Mouse (Mus musculus): Measurements from ENCODE around the gene Jaml. TPM values are rescaled to one million over a fixed set of nuclear protein-coding genes. Genes with fewer than 3 reads are reported as not detected.

Gene Jaml
- total RNA-seq, 2 experiments from 2014 or later: 0.35 to 1.3 TPM

Other genes starting within 250 kb of the Jaml start
- gene Kmt2a, start 197.9 kb upstream of the Jaml start, total RNA-seq (2021): 10 to 100 TPM; 84.1 to 88.1 TPM
- gene Atp5l, start 158.4 kb upstream of the Jaml start, total RNA-seq (2021): 100 to 1,000 TPM; 316 to 362 TPM
- gene Ube4a, start 113.6 kb upstream of the Jaml start, total RNA-seq (2021): 10 to 100 TPM; 66.7 to 69.0 TPM
- not detected for gene Cd3g, start 98.8 kb upstream of the Jaml start, total RNA-seq (2021)
- not detected for gene Cd3d, start 97.4 kb upstream of the Jaml start, total RNA-seq (2021)
- not detected for gene Cd3e, start 69.6 kb upstream of the Jaml start, total RNA-seq (2021)
- gene Mpzl2, start 39.4 kb upstream of the Jaml start, total RNA-seq (2021): 1 to 10 TPM; 1.9 TPM
- gene Mpzl3, start 24.0 kb upstream of the Jaml start, total RNA-seq (2021): 1 to 10 TPM; 4.5 to 5.2 TPM
- 100 to 1,000 TPM; 267 to 274 TPM for gene Scn2b, start 38.6 kb downstream of the Jaml start, total RNA-seq (2021)
- 10 to 100 TPM; 87.0 to 91.4 TPM for gene Scn4b, start 59.2 kb downstream of the Jaml start, total RNA-seq (2021)
- 1 to 10 TPM in 1 of 2 experiments, under 1 TPM in 1; 0.84 to 1.3 TPM for gene BC049352, start 102.8 kb downstream of the Jaml start, total RNA-seq (2021)
- under 1 TPM in 1 of 2 experiments, not detected in 1; 0.28 TPM for gene Tmprss4, start 124.9 kb downstream of the Jaml start, total RNA-seq (2021)
- gene Il10ra, start 190.0 kb downstream of the Jaml start, total RNA-seq (2021): 1 to 10 TPM; 2.6 to 3.4 TPM
- not detected for gene Tmprss13, start 239.9 kb downstream of the Jaml start, total RNA-seq (2021)

Data from left cerebral cortex, adult 18-20 months (tissue).